Mouse (Mus musculus): ENCODE results near the gene Oosp2. TPM values are rescaled to one million over a fixed set of nuclear protein-coding genes. Genes with fewer than 3 reads are reported as not detected.

The Oosp2 gene
- not detected in 2 replicates for polyA plus RNA-seq (2012; rRNA removed)

DNA sequence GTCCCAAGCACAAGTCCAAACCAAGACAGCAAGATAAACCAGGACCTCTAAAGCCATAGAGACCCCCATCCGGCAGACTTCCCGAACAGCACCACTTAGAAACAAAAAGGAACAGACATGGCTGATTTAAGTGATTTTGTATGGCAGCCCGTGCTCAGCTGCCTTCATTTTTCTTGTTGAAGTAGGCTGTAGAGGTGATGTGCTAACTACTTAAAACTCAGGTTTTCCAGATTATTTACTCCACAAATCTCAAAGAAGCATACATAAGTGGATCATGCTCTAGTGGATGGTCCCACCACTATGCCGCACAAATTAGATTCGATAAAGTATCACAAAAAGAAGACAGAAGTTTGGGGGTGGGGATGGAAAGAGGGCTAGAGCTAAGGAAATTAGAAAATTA, at the start of gene Oosp2:
Gene Oosp2 (minus strand): TSS at position 101 of the 400 bp plus-strand sequence.

DNA sequence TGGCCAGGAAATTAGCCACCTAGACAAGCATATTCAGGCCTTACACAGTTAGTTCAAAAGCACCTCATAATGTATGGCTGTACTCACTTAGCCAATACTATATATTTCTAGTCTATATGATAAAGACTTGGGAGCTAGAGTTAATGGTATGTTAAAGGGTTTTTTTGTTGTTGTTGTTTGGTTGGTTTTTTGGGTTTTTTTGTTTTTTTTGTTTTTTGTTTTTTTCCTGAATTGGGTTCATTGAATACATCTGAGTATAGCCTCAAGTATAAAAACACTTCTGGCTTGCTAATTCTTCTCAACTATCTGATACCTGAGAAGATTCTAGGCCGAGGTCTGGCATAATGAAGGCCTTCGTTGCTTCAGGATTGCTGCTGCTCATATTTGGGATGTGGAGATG, 36.4 kb upstream of the Oosp2 start, which contains the start of gene Oosp3:
Gene Oosp3 (plus strand): TSS at position 301 of the 400 bp plus-strand sequence.

DNA sequence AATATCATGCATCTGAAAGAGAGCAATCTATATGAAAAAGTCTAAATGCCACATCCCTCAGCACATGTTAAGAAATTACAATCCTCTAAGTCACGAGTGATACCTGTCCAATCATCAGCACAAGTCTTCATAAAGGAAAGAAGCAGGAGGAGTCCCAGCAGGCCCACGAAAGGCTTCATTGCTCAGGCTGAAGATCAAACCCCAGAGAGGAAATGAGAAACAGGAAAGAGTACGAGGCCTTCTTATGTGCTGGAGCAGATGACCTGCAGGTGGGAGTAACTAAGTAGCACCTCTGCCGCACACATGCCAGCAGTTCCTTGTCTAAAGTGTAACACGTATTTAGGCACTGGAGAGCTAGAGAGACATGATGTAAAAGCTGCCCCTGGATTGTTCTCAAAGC, 30.5 kb upstream of the Oosp2 start, which contains the start of gene Oosp1:
Gene Oosp1 (minus strand): TSS at position 312 of the 400 bp plus-strand sequence.

GRCm38 (mm10) chr19:11640732-11641131, 19.6 kb downstream of the Oosp2 start, which contains the start of gene Ms4a3:
Ms4a3 (minus strand) TSS chr19:11640851.

GRCm38 (mm10) chr19:11623551-11623950, 36.8 kb downstream of the Oosp2 start, which contains the start of gene Ms4a2:
Ms4a2 (minus strand) TSS chr19:11623719.

GRCm38 (mm10) chr19:11604603-11605002, 55.8 kb downstream of the Oosp2 start, which contains the start of gene Ms4a6d:
Ms4a6d (minus strand) TSS chr19:11604849.

Other genes starting within 250 kb of the Oosp2 start
- not detected in 2 replicates for gene Ms4a4b, start 217.0 kb downstream of the Oosp2 start, polyA plus RNA-seq (2012; rRNA removed)
- gene Ms4a6c, start 191.2 kb downstream of the Oosp2 start, polyA plus RNA-seq (2012; rRNA removed), result 2.6 and 3.3 TPM in 2 replicates
- 0.04 and 0.10 TPM in 2 replicates for gene Gm8369, start 174.6 kb downstream of the Oosp2 start, polyA plus RNA-seq (2012; rRNA removed)
- gene Ms4a6b, start 144.0 kb downstream of the Oosp2 start, polyA plus RNA-seq (2012; rRNA removed), result 2.4 and 2.9 TPM in 2 replicates
- 0.20 and 0.32 TPM in 2 replicates for gene Ms4a4d, start 123.8 kb downstream of the Oosp2 start, polyA plus RNA-seq (2012; rRNA removed)
- gene Ms4a6d, start 55.7 kb downstream of the Oosp2 start, polyA plus RNA-seq (2012; rRNA removed), result 1.1 and 1.9 TPM in 2 replicates
- gene Ms4a2, start 36.8 kb downstream of the Oosp2 start, polyA plus RNA-seq (2012; rRNA removed), result 0.19 TPM in 1 of 2 replicates, not detected in the other
- gene Ms4a3, start 19.7 kb downstream of the Oosp2 start, polyA plus RNA-seq (2012; rRNA removed), result 0.25 and 0.50 TPM in 2 replicates
- gene Oosp1, start 30.6 kb upstream of the Oosp2 start, polyA plus RNA-seq (2012; rRNA removed), result not detected in 2 replicates
- gene Oosp3, start 36.5 kb upstream of the Oosp2 start, polyA plus RNA-seq (2012; rRNA removed), result not detected in 2 replicates
- not detected in 2 replicates for gene Gif, start 87.0 kb upstream of the Oosp2 start, polyA plus RNA-seq (2012; rRNA removed)
- gene Mrpl16, start 109.8 kb upstream of the Oosp2 start, polyA plus RNA-seq (2012; rRNA removed), result 36.8 and 39.9 TPM in 2 replicates
- gene Stx3, start 158.8 kb upstream of the Oosp2 start, polyA plus RNA-seq (2012; rRNA removed), result 11.3 and 13.5 TPM in 2 replicates
- not detected in 2 replicates for gene Olfr1417, start 178.7 kb upstream of the Oosp2 start, polyA plus RNA-seq (2012; rRNA removed)
- not detected in 2 replicates for gene Olfr1418, start 200.5 kb upstream of the Oosp2 start, polyA plus RNA-seq (2012; rRNA removed)
- not detected in 2 replicates for gene Olfr1419, start 214.5 kb upstream of the Oosp2 start, polyA plus RNA-seq (2012; rRNA removed)
- gene Olfr1420, start 226.0 kb upstream of the Oosp2 start, polyA plus RNA-seq (2012; rRNA removed), result not detected in 2 replicates